Mouse (Mus musculus) lung, adult 2 months (tissue): ENCODE results near the gene Actr3b. TPM values are rescaled to one million over a fixed set of nuclear protein-coding genes. Genes with fewer than 3 reads are reported as not detected.
"Not testable (repeated sequence)": the region's sequence is repeated elsewhere in the genome, so short reads cannot be mapped to it uniquely, and the experiment has no call there.

Experiments
- DNase-seq: peaks from one replicate; pipeline ENCODE4 v3.0.0; 2022
- H3K4me1 ChIP-seq: fragments of 200-500 bp; 2 replicates; pipeline ENCODE4 v1.6.1; 2011; ENCODE audit warnings: low read length; ENCODE audit not compliant: control insufficient read depth, insufficient read depth
- H3K4me3 ChIP-seq: fragments of 200-500 bp; replicated peaks from 2 replicates; pipeline ENCODE3; 2011; ENCODE audit warnings: low read depth, mild to moderate bottlenecking, control low read depth, low read length; ENCODE audit errors: extremely low read depth
- CTCF ChIP-seq: fragments of 200-500 bp; IDR thresholded peaks from 2 replicates; pipeline ENCODE4 v1.5.1; 2011; ENCODE audit warnings: mild to moderate bottlenecking, low read length, control low read depth; ENCODE audit not compliant: insufficient read depth
- POLR2A ChIP-seq: fragments of 200-500 bp; IDR thresholded peaks from 2 replicates; pipeline ENCODE4 v1.6.1; 2011; ENCODE audit warnings: low read depth, mild to moderate bottlenecking, control low read depth, low read length, borderline replicate concordance; ENCODE audit errors: extremely low read depth
- WGBS: fragments of 180-500 bp; shearing (Covaris S2); methylation state at CpG from one replicate; pipeline ENCODE4 v1.1.7; 2018; 5-methylcytosine and 5-hydroxymethylcytosine counted together
- polyA plus RNA-seq: library from polyadenylated mRNA; depleted of rRNA; stranded (reverse); fragments of >200 nt; gene quantifications from 2 replicates; pipeline ENCODE4 v1.2.3, GENCODE M21; 2012

Gene Actr3b
- polyA plus RNA-seq, 1 experiment: 1.0 TPM

GRCm38 (mm10) chr5:25831624-25832023, 71.8 kb downstream of the Actr3b start:
- 64% methylated on average over 5 of the region's 5 CpGs for WGBS
- H3K4me1 ChIP-seq: no peaks in the 10 kb centered on the region
- H3K4me3 ChIP-seq: no peak overlapping the region
- peak; percentile 6 for DNase-seq
- TF ChIP-seq CTCF (peak; percentile 59), POLR2A (no peak)

DNA sequence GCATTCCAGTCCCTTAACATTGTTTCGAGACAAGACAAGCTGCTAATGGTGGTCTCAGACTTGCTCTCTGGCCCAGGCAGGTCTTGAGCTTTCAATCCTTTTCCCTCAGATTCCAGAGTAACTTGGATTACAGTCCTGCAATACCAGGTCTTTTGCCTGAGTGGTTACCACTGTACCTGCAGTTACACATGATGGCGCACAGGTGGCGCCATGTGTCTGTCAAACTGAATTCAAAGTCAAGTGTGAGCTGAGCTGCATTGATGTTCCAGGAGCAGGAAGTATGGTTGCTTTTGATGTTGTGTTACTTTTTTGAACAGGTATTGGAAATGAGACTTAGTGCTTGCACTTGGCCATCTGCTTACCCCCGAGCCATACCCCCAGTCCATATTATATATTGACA, 79.6 kb downstream of the Actr3b start:
- WGBS: 19% methylated on average over 4 of the region's 4 CpGs
- DNase-seq: peak; percentile 24
- Histone ChIP-seq H3K4me1 (no peaks in the 10 kb centered on the region), H3K4me3 (no peak overlapping the region)
- TF ChIP-seq POLR2A: no peak
- TF ChIP-seq CTCF: peak; percentile 85

- WGBS: 84% methylated on average over 6 of the region's 6 CpGs
- TF ChIP-seq POLR2A: no peak
- no peak for TF ChIP-seq CTCF
- no peak for DNase-seq
- Histone ChIP-seq H3K4me1 (no peaks in the 10 kb centered on the region), H3K4me3 (no peak overlapping the region)
These were observed 86.8 kb downstream of the Actr3b start for GRCm38 (mm10) chr5:25846558-25846957.

DNA sequence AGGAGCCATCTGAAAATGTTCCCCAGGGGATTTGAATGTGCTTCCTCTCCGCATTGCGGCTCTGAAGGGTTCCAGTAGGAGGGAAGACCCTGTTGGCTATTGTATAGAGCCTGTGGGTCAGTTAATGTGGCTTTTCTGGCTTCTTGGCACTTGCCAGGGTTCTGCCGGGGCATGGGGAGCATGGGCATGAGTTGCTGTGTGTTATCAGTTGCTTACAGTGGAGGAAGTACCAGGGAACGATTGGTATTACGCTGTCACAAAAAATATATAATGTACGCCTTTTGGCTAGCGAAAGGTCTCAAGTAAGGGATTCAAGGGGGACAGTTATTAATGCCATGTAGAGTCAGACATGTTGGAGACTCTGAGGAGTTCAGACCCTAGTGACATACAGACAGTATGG, 87.4 kb downstream of the Actr3b start:
- Histone ChIP-seq H3K4me3 (no peak overlapping the region), H3K4me1 (no peaks in the 10 kb centered on the region)
- 82% methylated on average over 7 of the region's 7 CpGs for WGBS
- DNase-seq: no peak
- no peak for TF ChIP-seq POLR2A
- TF ChIP-seq CTCF: no peak

- H3K4me3 ChIP-seq: no peak overlapping the region
- no peak for TF ChIP-seq POLR2A
- TF ChIP-seq CTCF: peak; percentile 26; the same call in 1 of the 2 replicates
- peak; percentile 6 for DNase-seq
- WGBS: 42% methylated on average over 9 of the region's 9 CpGs
- no peaks in the 10 kb centered on the region for H3K4me1 ChIP-seq
These were observed 88.3 kb downstream of the Actr3b start for GRCm38 (mm10) chr5:25848058-25848457.

- TF ChIP-seq CTCF: no peak
- no peak for TF ChIP-seq POLR2A
- no peak overlapping the region for H3K4me3 ChIP-seq
- no peaks in the 10 kb centered on the region for H3K4me1 ChIP-seq
- 72% methylated on average over 3 of the region's 3 CpGs for WGBS
- no peak for DNase-seq
These were observed 106.4 kb downstream of the Actr3b start for GRCm38 (mm10) chr5:25866201-25866600.

DNA sequence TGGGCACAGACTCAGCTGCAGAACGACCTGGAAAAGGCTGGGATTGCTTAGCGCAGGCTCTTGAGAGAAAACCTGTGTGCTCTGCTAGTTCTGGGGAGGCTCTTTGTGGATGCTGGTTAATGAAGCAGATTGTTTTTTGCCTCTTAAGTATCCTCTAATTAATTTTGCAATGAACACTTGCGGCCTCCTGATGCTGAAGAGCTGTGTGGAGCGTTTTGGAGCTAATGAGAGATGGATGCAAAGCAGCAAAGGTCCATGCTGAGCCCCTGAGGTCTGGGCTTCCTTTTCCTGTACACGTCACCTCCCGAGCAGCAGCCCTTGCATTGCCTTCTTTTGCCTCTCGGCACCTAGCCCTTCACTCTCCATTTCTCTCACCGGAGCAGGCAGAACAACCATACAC, 110.1 kb downstream of the Actr3b start:
- Histone ChIP-seq H3K4me3 (no peak overlapping the region), H3K4me1 (no peaks in the 10 kb centered on the region)
- TF ChIP-seq POLR2A (no peak), CTCF (no peak)
- 79% methylated on average over 8 of the region's 8 CpGs for WGBS
- DNase-seq: no peak

DNA sequence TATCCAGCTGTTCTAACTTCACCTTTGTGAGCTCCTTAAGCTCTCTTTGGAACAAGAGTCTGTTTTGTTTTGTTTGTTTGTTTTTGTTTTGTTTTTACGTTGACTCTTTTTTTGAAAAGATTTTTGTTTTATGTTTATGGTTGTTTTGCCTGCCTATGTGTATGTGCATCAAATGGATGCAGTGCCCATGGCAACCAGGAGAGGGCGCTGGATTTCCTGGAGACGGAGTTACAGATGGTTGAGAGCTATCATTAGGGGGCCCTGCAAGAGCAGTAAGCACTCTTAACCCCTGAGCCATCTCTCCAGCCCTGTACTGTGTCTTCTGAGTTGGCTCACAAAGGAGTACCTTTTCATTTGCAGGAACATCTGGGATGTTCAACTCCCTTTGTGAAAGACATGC, 110.8 kb downstream of the Actr3b start:
- TF ChIP-seq POLR2A: no peak
- no peak for TF ChIP-seq CTCF
- DNase-seq: no peak
- Histone ChIP-seq H3K4me3 (no peak overlapping the region), H3K4me1 (no peaks in the 10 kb centered on the region)
- 54% methylated on average over 3 of the region's 3 CpGs for WGBS

GRCm38 (mm10) chr5:25871342-25872023, 111.7 kb downstream of the Actr3b start:
- no peak for DNase-seq
- H3K4me1 ChIP-seq: no peaks in the 10 kb centered on the region
- TF ChIP-seq CTCF (no peak), POLR2A (no peak)
- H3K4me3 ChIP-seq: no peak overlapping the region
- WGBS: 84% methylated on average over 12 of the region's 12 CpGs

GRCm38 (mm10) chr5:25873046-25873445, 113.2 kb downstream of the Actr3b start:
- no peak overlapping the region for H3K4me3 ChIP-seq
- H3K4me1 ChIP-seq: no peaks in the 10 kb centered on the region
- DNase-seq: no peak
- no peak for TF ChIP-seq POLR2A
- WGBS: 48% methylated on average over 2 of the region's 2 CpGs

GRCm38 (mm10) chr5:25875927-25876326, 116.1 kb downstream of the Actr3b start:
- not testable (repeated sequence) for DNase-seq, H3K4me3 ChIP-seq, H3K4me1 ChIP-seq
